Mouse (Mus musculus): ENCODE data around the gene Smyd3.

DNA sequence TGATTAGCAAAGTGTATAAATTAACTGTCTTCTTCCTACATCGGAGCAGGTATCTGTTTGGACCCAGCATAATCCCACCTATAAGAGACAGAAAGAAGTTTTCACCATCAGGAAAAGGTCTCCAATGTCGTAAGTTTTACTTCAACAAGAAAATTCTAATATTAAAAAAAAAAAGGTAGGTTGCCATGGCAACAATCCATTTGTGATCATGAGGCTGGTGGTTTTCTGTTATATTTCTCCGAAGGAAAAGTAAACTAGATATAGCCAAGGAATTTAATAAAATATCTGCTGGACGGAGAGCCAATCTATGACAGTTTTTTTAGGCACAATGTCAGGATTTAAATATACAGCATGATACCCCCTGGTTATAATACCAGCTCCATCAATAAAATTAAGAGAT is 142.9 kb downstream of the Smyd3 start:
- TF ChIP-seq CTCF (IDR thresholded peaks at IDR 0.05; ENCODE audit: extremely low read depth, insufficient read depth, low read length) (no peak), POLR2A (IDR thresholded peaks at IDR 0.05; ENCODE audit: extremely low read depth, insufficient read depth, low read length) (no peak)
